Mouse (Mus musculus) right cerebral cortex, adult 18-20 months (tissue): ENCODE measurements around the gene Cacna1e.

ENCODE experiments used
- DNase-seq: peaks from one replicate; pipeline ENCODE4 v3.0.0; 2022; ENCODE audit warnings: mixed read lengths

The Cacna1e gene

DNA sequence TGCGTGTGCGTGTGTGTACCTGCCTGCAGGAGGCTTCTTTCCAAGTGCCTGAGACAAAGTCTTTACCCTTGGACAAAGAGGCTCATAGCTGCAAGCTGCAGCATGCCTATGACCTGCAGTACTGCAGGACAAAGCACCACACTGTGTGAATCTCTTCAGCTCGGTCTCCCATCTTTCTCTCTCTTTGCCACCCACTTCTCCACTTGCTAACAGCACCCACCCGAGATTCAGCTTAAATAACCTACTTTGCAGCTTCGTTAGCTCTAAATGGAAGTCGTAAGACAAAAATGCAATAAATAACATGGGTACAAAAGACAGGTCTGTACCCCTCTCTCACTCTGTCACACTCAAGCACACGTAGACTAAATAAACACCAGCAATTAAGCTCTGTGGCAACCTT is 268.5 kb downstream of the Cacna1e start:
- peak; percentile 48 for DNase-seq

DNA sequence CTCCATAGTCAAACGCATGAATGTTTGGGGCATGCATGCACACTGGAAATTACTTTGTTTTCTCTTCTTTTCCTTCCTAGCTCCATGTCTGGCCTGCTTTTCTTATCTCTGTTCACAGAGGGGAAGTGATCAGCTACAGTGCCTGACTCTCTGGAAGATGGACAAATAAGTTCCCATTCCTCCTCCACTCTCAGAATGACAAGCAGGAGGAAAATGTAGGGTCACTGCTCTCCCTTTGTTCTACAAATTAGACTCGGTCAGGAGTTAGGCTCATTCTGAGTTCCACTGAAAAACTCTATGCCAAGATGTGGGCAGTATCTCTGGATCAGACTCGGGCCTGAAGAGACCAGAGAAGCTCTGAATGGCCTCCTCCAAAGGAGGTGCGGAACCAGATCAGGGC is 275.8 kb downstream of the Cacna1e start:
- DNase-seq, result no peak

DNA sequence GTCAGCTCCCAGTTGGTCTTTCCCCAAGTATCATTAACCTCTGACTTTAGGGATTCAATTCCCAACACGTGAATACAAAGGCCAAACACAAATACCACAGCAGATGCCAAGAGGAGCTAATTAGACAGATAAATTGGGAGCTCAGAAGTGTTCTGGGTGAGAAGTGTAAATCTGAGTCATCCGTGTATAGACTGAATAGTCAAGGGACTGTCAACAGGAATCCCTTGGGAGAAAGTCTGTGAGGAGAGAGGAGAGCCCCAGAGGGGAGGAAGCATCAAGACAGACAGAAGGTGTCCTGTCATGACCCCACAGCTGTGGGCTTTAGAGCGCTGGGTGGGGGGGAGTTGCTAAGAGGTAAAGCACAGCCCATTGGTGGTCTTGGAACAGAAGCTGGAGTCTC is 276.9 kb downstream of the Cacna1e start:
- no peak for DNase-seq

DNA sequence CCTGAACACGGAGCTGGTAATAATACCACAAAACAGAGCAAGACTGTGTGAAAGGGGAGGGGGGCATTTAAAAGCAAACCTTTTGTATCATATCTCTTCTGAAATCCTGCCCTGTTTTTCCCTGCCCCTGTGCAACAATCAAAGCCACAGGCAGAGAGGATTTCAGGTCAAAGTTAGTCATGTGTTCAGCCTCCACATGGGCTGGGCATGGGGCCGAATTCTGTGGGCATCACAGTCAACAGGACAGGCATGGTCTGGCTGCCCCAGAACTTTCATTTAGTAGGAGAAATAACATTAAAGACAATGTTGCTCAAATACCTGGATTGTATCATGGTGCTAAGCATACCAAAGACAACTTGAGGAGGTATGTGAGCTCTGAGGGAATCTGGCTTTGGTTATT is 278.7 kb downstream of the Cacna1e start:
- DNase-seq, result no peak

DNA sequence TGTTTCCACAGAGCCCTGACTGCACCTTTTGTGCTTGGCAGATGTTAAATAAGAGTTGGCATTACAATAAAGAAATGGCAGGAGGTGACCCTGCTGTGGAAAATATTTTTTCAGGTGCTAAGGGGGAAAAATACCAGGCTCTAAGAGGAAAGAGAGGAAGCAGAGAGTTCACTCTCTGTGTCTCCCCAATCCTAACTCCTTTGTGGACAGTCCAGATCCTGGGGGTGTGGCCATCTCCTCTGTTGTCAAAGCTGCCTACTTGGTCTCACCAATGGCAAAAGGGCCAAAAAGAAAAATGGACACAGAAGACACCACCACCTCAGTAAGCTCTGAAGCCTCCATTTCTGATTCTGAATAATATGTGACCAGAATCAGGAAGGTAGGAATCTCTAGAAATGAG is 280.5 kb downstream of the Cacna1e start:
- no peak for DNase-seq

DNA sequence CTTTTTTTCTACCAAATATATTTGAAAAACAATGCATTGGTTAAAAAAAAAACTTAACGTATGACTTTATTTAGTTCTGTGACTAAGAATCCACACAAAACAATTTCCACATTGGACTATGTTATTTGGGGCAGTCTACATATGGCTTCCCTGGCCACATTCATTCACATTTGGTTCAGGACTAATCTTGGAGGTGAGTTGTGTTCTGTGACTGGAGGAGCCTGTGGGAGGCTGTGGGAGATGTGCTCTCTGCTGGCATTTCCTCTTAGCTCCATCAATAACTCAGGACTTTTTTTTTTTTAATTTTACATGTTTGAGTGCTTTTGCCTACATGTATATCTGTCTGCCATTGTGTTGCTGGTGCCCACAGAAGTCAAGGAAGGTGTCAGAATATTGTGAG is 281.8 kb downstream of the Cacna1e start:
- peak; percentile 20 for DNase-seq

DNA sequence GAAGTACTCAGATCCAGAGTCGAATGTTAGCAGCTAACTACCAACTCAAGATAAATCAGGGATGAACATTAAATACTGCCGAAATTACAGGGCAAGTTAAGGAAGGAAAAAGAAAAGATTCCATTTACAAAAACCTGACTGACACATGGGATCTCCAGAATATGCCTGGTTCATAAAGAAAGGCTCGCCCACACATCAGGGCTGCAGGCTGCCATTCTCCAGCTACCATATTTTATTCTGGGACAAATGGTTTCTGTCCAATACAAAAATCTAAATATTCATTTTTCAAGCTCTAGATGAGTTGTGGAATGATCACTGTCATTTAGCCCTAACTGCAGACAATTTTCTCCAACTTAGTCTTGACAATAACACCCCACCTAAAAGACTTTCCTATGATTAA is 301.8 kb downstream of the Cacna1e start:
- no peak for DNase-seq

DNA sequence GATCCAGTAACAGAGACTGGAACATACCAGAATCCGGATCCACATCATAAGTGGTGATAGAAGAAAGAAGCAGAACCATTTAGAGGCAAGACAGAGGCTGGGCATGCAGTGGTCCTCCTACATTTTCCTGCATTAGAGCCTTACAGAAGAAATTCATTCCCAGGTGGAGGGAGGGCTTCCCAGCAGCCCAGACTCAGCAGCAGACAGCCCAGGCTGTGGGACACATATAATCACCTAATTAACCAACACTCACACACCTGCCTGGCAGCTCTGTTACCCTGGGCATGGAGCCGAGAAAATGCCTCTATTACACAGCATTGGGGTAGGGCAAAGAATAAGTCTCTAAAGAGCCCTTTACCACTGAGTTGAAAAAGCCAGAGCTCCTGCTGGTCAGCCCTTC is 304.4 kb downstream of the Cacna1e start:
- no peak for DNase-seq

DNA sequence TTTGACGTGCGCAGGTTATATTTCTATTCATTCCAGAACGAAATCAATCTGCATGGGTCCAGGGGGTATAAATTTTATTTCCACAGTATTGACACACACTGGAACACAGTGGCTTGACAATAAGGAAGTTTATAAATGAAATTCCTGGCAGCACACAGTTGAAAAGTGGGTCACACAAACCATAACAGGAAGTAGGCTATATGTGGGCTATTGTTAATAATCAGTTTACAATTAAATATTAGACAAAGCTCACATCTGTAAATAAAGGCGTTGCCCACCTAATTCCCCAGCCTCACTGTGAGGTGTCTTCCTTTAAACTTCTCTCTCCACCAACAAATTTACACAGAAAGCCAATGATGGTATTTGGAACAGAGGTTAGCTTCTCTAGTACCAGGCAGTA is 305.6 kb downstream of the Cacna1e start:
- no peak for DNase-seq

DNA sequence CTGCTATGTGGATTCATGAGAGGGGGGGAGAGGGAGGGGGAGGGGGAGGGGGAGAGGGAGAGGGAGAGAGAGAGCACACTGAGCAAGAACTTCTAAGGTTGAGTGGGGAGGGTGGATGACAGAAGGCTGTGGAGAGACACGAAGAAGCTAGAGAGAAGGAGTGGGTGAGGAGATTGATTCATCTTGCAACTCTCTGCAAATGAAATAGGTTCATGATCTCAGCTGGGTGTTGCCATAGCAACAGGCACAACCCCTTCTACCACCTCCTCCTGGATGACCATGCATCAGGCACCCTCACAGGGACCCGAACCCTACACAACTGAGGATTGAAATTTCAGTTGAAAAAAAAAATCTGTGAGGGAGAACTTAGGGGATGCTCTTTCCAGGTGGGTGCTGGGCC is 307.9 kb downstream of the Cacna1e start:
- DNase-seq, result peak; percentile 62

DNA sequence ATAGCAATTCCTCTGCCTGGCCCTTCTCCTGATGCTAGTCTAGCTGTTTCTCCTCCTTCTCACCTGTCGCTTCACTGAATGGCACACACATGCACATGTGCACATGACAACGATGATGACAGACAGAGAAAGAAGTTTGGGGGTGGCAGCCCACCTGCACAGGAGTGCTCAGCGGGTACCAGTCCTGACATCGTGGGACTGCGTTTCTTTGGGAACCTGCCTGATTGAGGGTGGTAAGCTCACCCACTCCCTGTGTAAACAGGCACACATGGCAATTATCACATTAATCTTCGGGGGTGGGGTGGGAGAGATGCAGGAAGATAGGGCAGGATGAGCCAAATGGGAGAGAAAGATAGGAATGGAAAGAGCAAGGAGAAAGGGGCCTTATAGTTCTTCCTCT is 318.3 kb downstream of the Cacna1e start:
- DNase-seq, result peak; percentile 41

DNA sequence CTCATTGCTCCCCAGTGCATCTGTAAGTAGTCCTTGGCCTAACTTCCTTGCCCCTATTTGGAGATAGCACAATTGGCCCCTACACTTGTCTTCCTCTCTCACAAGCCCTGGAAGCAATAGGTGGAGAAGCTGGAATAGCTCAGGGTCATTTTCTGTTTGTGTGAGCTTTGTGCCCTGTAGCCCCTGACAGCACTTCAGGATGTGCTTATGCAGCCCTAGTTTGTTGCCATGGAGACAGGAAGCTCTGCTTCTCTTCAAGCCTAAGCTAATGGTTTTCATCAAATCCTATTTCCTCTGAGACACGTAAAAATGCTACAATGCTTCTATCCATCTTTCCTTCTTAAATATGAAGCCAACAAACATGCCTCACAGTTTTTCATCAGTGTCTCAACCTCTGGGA is 328.5 kb downstream of the Cacna1e start:
- DNase-seq, result no peak

DNA sequence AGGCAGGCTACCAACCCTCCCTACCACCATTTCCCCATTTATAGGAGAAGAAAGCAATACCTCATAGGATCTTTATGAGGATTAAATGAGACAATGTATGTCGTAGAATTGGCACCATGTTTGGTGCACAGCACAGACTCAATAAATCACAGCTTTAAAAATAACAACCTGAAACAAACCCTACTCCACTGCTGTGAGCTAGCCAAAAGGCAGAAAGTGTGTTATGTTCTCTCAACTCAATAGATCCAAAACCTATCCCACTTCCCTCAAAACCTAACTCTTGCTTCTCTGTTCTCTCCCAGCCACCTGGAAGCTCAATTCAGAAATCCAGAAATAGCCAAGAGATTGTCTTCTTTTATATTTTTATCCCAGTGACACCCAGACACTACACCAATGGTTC is 331.2 kb downstream of the Cacna1e start:
- DNase-seq, result no peak

DNA sequence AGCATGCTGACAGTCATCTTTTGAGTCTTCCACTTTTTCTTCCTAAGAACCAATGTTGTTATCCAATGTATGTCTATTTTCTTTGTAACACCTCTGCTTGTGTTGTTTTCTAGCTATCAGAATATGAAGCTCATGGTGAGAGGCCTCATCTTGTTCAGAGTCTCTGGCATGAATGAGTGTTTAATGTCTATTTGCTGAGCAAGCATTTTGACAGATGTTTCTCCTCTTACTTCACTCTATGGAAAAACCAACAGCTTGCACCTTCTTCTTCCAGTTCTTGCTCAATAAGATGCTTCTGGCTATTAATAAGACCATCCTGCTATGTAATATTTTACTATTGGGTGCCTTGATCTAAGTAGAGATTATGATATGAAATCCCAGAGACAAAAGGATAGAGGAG is 346.9 kb downstream of the Cacna1e start:
- no peak for DNase-seq

DNA sequence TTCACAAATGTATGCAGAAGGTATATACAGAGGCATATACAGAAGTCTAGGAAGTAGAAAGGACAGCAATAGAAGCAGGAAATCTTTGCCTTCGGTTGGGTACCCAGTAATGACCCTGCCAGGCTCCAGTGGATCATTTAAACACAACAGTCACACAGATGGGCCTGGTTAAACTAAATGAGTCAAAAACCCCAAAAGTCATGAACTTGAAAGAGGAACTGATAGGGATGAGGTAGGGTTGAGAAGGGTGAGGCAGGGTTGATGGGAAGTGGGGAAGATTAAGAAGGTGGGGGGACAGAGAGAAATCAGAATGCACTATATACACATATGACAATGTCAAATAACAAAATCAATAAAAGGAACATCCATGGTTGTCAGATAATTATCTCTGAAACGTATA is 347.5 kb downstream of the Cacna1e start:
- no peak for DNase-seq

DNA sequence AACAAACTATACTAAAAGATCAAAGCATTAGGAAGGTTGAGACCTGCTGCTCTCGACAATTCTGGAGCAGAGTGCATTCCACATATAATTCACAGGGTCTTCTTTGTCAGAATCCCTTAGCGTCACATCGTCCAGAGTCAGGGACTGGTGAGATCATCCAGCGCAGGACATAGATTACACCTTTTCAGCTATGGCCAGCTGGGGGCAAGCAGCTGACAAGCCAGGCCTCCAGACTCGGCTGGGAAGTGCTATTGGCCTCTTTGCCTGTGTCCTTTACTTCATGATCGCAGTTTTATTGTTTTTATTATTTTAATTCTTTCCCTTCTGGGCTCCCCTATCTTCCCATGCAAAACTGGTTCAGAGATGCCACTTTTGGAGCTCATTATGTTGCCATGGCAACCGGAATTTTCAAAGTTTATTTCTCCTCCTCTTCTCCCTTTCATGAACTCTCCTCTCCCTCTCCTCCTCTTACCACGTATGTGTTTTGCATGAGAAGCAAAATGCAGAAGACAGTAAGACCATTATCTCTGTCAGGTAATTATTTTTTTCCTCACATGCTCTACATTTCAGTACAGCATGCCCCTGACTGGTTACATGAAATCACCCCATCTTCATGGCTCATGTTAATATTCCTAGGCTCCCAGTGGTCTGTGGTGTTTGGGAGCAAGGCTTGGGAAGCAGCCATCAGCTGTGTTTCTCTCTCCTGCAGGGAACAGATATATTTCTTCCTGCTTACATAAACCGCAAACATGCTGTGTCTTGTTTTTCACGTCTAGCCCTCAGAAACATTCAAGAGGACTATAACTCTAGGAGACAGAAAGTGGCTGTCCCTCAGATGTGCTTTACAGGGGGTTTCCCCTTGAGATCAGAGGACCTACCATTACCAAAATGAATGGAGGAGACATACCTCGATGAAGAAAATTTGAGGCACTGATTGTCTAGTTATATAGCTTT is 351.0 kb downstream of the Cacna1e start:
- DNase-seq, result peak; percentile 62

DNA sequence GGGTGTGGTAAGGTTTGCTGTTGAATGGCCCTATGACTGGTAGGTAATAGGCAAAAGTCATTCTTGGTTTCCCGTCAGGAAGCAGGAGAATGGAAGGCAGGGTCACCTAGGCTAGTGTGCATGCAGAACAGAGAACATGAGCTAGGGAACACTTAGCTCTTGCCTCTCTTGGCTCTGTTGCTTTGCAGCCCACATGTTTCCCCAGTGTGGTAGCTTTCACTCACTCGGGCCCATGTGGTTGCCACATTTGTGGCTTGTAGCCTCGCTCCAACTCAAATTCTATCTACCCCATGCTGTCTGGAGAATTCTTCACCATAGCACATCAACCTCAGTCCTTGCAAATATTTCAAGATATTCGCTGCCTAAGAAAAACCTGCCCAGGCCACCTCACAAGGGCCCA is 354.6 kb downstream of the Cacna1e start:
- DNase-seq, result peak; percentile 30

DNA sequence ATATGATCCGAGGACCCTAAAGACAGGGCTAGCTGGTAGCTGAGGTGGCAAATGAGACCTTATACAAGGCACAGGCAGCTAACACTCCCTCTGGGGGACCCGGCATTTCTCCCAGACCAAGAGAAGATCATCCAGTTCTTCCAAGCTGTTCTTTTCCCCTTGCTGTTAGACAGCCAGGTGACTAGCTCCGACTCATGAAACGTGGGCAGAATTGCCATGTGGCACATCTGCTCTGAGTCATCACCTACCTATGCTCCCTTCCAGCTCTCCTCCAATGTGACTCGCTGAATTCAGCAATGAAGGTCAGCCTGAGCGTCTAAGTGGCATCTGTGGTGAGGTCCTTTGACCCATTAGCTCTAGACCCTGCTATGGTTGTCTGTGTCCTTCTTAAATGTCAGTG is 355.5 kb downstream of the Cacna1e start:
- DNase-seq, result peak; percentile 47

DNA sequence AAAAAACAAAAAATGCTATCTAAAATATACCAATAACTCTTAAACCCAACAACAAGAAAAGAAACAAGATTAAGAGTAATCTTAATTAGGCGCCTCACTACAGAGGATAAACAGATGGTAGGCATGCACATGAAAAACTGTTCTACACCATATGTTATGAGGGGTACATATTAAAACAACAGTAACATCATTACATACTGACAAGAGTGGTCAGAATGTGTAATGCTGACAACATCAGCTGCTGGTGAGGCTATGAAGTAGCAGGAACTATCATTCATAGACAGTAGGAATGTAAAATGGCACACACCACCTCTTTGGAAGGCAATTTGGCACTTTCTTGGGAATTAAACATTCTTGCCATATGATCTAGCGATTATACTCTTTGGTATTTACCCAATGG is 363.6 kb downstream of the Cacna1e start:
- no peak for DNase-seq

DNA sequence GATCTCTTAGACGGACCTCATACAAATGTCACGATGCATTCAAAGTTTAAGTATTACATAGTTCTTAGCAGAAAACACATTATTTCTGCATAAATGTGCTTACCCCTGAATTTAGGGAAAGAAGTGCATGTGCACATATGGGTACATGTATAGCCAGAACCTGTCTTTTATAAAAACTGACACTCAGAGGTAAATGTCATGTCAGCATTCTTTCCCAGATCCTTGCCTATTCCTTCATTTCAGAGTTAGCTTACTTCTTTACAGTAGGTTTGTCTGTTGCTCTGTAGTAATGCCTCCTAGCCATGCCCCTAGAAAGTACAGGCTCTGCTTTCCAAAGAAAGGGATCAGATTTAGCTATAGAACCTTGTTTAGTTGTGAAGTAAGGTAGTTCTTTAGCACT is 369.0 kb downstream of the Cacna1e start:
- DNase-seq, result no peak

DNA sequence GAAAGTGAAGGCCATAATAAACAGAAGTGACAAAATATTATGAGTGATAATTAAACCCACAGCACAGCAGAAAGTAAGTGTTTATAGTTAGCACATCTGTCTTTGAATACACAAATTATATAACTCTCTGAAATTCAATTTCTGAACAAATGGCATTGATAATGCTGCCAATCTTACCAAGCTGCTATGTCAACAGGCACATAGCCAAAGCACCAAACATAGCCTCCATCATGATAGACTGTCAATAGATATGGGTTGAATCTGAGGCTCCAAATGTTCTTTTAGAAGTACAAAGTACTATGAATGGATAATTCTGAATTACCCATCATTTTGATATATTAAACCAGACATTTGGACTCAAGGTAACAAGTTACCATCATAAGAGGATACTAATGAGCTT is 372.6 kb downstream of the Cacna1e start:
- no peak for DNase-seq

DNA sequence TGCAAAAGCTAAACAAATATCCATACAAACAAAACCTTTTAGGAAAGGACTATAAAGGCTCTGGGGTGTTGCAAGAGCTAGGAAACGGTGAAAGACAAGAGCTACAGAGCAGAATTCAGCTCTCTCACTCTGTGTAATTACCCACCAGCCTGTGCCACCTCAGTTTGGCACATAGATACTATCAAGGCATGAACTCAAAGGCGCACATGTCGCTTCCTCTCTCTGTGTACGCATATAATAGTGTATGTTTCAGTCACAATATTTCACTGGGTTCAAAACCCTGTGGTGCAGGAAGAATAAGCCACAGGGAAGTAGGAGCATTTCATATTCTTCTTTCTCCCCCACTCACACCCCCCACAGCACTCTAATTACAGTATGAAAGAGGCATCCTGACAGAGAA is 380.3 kb downstream of the Cacna1e start:
- no peak for DNase-seq

DNA sequence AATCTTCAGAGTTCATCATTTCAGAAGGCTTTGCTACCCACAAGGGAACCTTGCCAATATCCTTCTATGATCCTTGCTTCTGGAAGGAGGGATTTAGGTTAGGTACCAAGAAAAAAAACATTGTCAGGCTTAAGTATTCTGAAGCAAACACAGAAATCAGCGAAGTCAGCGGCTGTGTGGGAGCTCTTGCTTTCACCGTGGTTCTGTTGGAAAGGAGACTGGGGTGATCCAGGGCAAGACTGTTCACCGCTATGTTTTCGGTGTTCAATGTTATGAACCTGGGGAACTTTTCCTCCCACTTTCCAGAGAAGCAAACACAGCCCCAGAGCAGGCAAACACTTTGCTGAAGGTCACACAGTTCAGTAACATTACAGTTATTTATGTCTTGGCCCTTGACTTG is 383.4 kb downstream of the Cacna1e start:
- no peak for DNase-seq

DNA sequence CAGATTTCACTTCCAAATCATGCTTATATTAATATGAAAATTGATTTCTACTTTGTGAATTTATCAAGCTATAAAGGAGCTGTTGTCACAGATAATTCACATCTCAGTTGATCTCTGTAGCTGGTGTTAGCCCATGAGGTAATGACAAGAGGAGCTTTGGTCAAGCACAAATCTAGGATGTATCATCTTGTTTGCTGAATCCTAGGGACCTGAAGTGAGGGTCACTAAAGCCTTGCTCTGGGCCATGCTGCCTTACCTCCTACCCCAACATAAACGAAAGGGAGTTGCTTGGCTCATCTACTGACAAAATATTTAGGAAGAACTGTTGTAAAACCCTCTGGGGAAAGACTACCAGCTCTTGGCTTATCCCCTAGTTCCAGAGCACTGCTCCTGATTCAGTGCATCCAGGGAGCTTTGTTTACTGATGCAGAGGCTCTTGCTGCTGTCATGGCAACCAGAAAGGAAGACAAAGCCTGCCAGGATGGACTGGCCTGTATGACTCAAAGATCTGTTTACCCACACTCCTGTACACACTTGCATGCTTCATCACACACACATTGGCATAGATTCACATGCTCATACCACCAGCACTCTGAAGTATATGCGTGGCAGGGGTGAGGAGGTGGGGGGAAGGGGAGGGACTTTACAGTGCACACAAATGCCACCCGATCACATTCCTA is 384.0 kb downstream of the Cacna1e start:
- peak; percentile 54 for DNase-seq
